Mouse (Mus musculus) ovary, adult 18-20 months (tissue): ENCODE results near the gene Cct8l1.

ENCODE experiments used
- DNase-seq: peaks from one replicate; pipeline ENCODE4 v3.0.0; 2022; ENCODE audit warnings: low spot score, mixed read lengths

Cct8l1 gene

GRCm38 (mm10) chr5:25530629-25531028 lies 14.8 kb downstream of the Cct8l1 start:
- no peak for DNase-seq

DNA sequence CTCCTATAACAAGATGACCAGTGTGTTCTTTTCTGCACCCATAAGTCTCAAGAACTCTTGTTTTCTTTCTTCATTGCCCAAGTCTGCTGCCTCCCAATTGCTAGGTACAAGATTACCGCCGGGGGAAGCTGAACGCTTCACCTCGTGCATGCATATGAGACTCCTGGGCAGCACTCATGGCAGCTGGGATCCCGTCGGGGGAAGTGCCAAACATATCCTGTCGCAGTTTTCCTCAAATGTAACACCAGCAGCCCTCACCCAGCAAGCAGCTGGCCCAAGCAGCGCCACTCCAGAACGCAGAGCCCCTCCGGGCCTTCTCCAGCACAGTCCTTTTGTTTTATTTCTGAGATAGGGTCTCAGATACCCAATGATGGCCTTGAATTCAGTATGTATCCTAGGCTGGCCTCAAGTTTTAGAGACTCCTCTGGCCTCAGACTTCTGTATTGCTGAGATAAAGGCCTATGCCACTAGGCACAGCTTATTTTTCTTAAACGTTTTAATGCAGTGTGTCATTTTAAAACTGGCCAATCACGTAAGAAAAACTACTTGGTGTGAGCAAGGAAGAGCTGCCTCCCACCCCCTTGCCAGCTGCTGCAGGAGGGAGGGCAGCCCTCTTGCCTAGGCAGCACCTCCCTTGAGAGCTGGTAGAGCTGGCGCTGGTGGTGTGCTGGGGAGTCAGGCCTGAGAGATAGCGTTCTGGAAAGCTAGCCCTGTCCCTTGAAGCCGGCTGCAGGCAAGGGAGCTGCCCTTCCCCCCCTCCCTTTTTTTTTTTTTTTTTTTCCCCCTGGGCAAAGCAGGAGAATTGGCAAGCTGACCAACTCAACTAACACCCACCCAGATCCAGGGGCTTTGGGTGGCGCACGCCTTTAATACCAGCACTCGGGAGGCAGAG lies 16.6 kb downstream of the Cct8l1 start:
- DNase-seq, result peak; percentile 8

DNA sequence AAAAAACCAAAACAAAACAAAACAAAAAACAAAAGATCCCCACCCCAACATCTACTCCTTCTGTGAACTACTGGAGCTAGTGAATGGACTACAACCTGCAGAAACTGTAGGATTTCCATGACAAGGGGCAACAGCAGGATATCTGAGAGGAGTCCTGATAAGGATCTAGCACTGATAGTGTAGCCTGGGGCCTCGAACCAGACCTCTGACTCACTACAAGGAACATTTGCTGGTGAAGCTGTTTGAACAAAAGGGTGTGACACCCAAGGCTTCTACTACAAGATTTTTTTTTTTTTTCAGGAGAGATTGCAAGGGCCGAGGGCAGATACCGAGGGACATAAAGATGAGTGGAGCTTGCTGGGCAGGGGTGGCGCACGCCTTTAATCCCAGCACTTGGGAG lies 17.4 kb downstream of the Cct8l1 start:
- no peak for DNase-seq

- no peak for DNase-seq
These were observed 19.7 kb downstream of the Cct8l1 start for GRCm38 (mm10) chr5:25535566-25535965.

DNA sequence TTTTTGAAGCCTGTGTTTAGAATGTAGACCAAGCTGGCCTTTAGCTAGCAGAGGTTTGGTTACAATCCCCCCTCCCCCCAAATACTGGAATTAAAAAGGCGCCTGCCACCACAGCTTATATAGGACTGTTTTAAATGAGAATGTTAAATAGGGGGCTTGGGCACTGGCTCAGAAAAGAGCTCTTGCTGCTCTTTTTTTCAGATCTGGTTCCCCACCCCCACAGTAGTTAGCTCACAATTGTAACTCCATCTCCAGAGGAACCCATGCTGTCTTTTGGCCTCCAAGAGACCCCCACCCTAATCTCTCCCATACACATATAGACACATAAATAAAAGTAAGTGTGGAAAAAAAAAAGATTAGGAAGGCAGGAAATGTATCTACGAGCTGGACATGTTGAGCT lies 20.6 kb downstream of the Cct8l1 start:
- DNase-seq, result no peak

DNA sequence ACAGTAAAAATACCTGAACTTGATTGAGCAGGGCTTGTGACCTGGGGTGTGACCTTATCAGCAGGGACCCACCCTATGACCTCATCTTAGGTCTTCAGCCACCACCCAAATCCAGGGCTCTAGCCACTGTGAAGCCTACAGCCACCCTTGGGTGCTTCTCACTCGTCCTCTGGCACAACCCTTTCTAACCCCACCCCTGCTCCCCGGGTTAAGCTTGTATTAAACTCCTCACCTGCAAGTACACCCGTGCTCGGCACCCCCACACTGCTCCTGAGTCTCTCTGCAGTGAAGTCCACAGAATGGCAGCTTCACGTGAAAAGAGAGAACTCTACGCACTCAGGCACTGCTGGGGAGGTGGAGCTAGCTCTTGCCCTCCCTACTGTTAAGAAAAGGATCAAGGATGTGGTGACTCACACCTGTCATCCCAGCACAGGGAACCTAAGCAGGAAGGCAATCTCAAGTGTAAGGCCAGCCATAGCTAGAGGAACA lies 21.1 kb downstream of the Cct8l1 start:
- DNase-seq, result no peak

GRCm38 (mm10) chr5:25540412-25540811 lies 24.5 kb downstream of the Cct8l1 start:
- no peak for DNase-seq

DNA sequence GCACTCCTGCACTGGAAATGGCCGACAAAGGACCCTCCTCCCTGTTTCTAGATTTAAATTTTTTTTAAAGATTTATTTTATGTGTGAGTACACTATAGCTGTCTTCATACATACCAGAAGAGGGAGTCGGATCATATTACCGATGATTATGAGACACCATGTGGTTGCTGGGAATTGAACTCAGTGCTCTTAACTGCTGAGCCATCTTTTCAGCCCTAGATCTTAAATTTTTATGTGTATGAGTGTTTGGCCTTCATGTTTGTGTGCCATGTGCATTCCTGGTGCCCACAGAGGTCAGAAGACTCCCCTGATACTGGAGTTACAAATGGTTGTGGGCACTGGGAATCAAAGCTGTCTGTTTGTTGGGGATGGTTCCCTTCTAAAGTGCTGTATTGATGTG lies 25.1 kb downstream of the Cct8l1 start:
- no peak for DNase-seq

- no peak for DNase-seq
These were observed 25.8 kb downstream of the Cct8l1 start for GRCm38 (mm10) chr5:25541661-25542060.

- DNase-seq, result no peak
These were observed 28.2 kb downstream of the Cct8l1 start for GRCm38 (mm10) chr5:25544061-25544460.

GRCm38 (mm10) chr5:25544566-25544965 lies 28.7 kb downstream of the Cct8l1 start:
- no peak for DNase-seq

- DNase-seq, result no peak
These were observed 31.0 kb downstream of the Cct8l1 start for GRCm38 (mm10) chr5:25546912-25547311.

DNA sequence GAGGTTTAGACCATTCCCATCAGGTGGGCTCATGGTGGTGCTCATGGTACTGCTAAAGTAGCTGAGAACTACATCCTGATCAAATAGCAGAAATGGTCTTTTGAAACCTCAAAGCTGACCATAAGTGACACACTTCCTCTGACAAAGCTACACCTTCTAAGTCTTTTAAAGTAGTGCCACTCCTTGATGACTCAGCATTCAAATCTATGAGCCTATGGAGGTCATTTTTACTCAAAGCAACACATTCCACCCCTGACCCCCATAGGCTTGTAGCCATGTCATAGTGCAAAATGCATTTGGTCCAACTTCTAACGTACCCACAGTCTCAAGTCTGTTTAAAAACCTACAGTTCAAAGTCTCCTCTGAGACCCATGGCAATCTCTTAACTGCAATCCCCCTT lies 35.0 kb downstream of the Cct8l1 start:
- DNase-seq, result no peak

DNA sequence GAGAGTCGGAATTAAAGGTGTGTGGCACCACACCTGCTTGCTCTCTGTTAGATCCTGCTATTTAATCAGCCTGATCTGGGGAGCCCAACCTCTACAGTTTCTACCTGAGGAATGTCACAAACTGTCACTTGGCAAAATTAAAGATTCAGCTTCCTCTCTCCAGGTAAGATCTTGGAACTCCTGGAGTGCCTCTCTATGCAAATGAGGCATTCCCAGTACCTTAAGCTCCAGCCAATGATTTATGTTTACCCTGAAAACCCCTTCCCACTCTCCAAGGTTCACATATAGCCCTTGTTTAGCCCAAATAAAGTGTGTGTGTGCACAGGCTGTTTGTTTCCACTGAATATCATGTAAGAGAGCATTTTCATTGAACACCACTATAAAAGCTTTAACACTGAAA lies 38.3 kb downstream of the Cct8l1 start:
- DNase-seq, result no peak

DNA sequence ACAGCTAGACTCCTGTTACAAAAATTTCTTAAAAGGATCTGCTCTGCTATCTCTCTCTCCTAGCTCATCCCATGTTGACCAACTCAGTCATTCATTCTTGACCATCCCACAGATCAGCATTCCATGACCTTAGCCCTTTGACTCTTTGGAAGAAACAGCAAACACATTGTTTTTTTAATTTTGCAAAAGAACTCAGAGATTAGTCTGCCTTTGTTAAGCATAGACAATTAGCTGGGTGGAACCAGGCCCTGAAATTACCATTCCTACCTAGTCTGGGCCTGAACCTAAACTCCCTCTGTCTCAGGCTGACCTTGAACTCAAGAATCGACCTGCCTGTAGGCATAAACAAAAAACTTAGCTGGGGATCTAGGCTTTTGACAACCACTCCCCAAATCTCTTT lies 38.8 kb downstream of the Cct8l1 start:
- DNase-seq, result no peak

DNA sequence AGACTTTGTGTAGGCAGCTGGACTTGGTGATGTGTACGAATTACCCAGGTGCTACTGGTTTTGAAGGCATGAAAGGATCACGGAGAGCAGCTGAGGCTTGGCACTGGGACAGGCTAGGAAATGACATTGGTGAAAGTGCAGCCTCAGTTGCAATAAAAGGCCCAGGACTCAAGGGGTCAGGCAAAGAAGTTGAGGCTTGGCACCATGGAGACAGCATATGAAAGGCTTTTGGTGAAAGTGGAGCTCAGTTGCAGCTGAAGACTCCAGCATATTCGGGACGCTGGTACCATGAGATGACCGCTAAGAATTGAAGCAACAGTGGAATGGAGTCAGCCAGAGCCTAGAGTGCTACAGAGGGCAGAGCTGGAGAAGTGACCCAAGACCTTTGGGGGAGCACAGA lies 39.8 kb downstream of the Cct8l1 start:
- no peak for DNase-seq

GRCm38 (mm10) chr5:25556363-25556762 lies 40.5 kb downstream of the Cct8l1 start:
- DNase-seq, result no peak
